Mouse (Mus musculus): Measurements from ENCODE around the gene Has3.

Has3 gene

DNA sequence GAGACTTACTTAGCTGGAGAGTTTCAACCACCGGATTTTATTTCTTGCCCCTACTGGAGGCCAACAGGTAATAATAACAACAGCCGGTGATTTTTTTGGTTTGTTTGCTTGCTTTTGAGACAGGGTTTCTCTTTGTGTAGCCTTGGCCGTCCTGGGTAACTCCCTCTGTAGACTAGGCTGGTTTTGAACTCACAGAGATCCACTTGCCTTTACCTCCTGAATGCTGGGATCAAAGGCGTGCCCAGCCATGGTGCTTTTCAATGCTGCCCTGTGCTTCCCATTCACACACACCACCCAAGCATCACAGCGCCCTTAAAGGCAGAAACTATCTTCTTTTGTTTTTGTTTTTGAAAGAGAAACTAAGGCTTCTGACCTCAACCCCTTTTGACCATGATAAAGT, 59.9 kb downstream of the Has3 start:
- no peak for DNase-seq (ENCODE audit: low spot score in 2 of 2)

DNA sequence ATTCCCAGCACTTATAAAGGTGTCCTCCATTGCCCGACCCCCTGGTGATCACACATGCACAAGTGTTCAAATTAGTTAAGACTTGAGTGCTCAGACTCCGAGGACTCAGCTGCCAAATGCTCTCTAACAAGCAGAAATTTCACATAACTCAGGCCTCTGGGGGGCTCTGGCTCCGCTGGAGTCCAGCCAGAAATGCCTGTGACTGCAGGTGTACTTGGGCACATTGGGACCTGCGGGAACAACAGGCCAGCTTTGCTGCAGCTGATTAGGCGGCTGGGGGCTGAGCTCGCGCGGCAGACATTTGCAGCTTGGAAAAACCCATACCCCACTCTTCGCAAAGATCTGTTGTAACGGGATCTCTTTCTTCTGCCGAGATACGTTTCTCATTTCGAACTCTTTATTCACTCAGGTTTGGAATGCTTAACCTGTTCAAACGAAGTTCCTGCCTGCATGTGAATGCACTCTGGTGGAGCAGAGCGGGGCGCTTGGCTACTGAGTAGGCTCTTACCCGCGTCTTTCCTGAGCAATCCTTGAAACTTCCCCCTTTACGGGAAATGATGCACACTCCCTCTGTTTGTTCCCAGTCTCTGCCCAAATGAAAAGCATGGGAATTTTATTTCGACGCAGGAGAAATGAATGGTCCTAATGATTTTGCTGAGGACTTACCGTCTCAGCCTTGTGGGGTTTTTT, 62.5 kb downstream of the Has3 start:
- no peak for DNase-seq (ENCODE audit: low spot score in 2 of 2)

DNA sequence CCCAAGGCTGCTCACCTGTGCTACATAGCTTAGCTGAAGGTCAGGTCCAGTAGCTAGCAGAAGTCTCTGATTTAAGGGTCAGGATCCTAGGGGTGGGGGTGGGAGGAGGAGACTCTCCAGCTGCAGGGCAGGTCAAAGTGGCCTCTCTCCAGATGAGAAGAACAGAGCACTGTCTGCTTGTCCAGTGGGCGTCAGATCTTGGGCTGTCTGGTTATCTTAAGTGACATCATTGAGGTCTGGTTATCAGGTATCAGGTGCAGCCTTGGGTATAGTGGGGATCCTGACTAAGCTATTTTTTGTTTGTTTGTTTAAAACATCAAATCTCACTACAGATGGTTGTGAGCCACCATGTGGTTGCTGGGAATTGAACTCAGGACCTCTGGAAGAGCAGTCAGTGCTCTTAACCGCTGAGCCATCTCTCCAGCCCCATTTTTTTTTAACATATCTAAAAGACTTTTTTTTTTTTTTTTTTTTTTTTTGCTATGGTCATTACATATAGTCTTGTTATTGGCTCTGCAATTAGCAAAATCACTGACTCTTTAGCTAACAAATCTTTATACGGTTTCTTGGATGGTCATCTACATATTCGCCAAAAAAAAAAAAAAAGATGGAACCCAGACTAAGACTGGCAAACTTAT, 63.6 kb downstream of the Has3 start:
- DNase-seq (ENCODE audit: low spot score in 2 of 2): no peak

Measured in natural killer cell, adult 2 months (primary cell).